Mouse (Mus musculus) lung, adult 2 months (tissue): ENCODE results near the gene Vsig10l.

Source experiments
- CTCF ChIP-seq: fragments of 200-500 bp; IDR thresholded peaks from 2 replicates; pipeline ENCODE4 v1.5.1; 2011; ENCODE audit warnings: mild to moderate bottlenecking, low read length, control low read depth; ENCODE audit not compliant: insufficient read depth
- POLR2A ChIP-seq: fragments of 200-500 bp; IDR thresholded peaks from 2 replicates; pipeline ENCODE4 v1.6.1; 2011; ENCODE audit warnings: low read depth, mild to moderate bottlenecking, control low read depth, low read length, borderline replicate concordance; ENCODE audit errors: extremely low read depth

GRCm38 (mm10) chr7:43441071-43441470 is 21.9 kb upstream of the Vsig10l start:
- TF ChIP-seq CTCF (no peak), POLR2A (no peak)
